Mouse (Mus musculus): ENCODE results near the gene Gsto1.

DNA sequence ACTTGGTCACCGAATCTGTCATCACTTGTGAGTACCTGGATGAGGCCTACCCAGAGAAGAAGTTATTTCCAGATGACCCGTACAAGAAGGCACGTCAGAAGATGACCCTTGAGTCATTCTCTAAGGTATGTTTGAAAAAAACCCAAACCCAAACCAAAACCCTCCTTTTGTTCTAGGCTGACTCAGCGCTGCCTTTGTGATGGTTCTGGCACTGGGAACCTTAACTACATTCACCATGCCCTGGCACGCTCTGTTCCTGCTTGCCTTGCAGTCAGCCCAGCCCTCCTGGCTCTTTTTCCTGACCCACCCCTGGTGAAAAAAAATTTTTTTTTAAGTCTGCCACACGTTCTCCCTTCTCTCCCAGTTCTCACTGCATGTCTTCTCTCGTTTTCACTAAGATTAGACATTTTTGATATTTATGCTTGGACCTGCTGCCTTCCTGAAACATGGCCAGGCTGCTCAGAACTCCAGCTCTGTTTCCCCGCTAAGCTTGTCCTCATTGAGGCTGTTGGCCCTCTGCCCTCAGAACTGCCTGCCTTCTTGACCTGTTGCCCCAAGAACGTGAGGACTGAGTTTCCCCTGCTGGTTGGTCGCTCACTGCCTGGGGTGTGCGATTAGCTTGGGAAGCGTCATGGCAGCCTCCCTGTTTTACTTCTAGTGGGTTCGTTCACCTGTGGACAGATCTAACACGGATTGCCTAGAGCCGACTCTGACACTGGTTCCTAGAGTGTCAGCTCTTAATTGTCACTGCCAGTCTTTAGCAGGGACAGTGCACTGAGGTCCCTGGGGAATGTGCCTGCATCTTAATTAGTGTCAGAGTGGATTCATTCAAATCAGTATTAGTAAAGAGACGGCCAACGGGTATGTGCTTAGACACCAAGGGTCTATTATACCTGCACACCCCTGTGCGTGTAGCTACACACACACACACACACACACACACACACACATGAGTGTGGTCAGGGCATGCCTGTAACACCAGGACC, 3.5 kb downstream of the Gsto1 start:
- TF ChIP-seq POLR2A (IDR thresholded peaks at IDR 0.05; ENCODE audit: insufficient read depth, low read length), result no peak
- TF ChIP-seq CTCF (IDR thresholded peaks at IDR 0.05; ENCODE audit: low read depth, low read length), result no peak

Data from ES-Bruce4 (cell line).